Mouse (Mus musculus): ENCODE results near the gene Tom1l1.

- TF ChIP-seq CTCF (IDR thresholded peaks at IDR 0.05; ENCODE audit: low read depth, low read length) (no peak), POLR2A (IDR thresholded peaks at IDR 0.05; ENCODE audit: extremely low read depth, insufficient read depth, low read length) (no peak)
Measured at GRCm38 (mm10) chr11:90717719-90718118, 29.6 kb upstream of the Tom1l1 start.

Data from liver, adult 2 months (tissue).